Mouse (Mus musculus): ENCODE results near the gene Agpat3.

The Agpat3 gene

GRCm38 (mm10) chr10:78351887-78352665, at the start of gene Agpat3:
Agpat3 (minus strand) TSS chr10:78352489.
- DNase-seq (ENCODE audit: low read depth in 1 of 2, low spot score in 2 of 2): no peak

GRCm38 (mm10) chr10:78401127-78401526, 48.8 kb upstream of the Agpat3 start:
- no peak for DNase-seq (ENCODE audit: low read depth in 1 of 2, low spot score in 2 of 2)

- DNase-seq (ENCODE audit: low read depth in 1 of 2, low spot score in 2 of 2): no peak
These were observed 46.9 kb upstream of the Agpat3 start for GRCm38 (mm10) chr10:78399090-78399657.

GRCm38 (mm10) chr10:78396625-78396885, 44.3 kb upstream of the Agpat3 start:
- no peak for DNase-seq (ENCODE audit: low read depth in 1 of 2, low spot score in 2 of 2)

GRCm38 (mm10) chr10:78395819-78396624, 43.7 kb upstream of the Agpat3 start:
- peak; percentile 67 to 88 for DNase-seq (ENCODE audit: low read depth in 1 of 2, low spot score in 2 of 2)

GRCm38 (mm10) chr10:78395377-78395776, 43.1 kb upstream of the Agpat3 start:
- DNase-seq (ENCODE audit: low read depth in 1 of 2, low spot score in 2 of 2): no peak

- DNase-seq (ENCODE audit: low read depth in 1 of 2, low spot score in 2 of 2): peak; percentile 42 to 80
These were observed 39.8 kb upstream of the Agpat3 start for GRCm38 (mm10) chr10:78392072-78392471.

- DNase-seq (ENCODE audit: low read depth in 1 of 2, low spot score in 2 of 2): no peak
These were observed 38.7 kb upstream of the Agpat3 start for GRCm38 (mm10) chr10:78390982-78391470.

- DNase-seq (ENCODE audit: low read depth in 1 of 2, low spot score in 2 of 2): no peak
These were observed 36.1 kb upstream of the Agpat3 start for GRCm38 (mm10) chr10:78388216-78388980.

- DNase-seq (ENCODE audit: low read depth in 1 of 2, low spot score in 2 of 2): no peak
These were observed 33.2 kb upstream of the Agpat3 start for GRCm38 (mm10) chr10:78385520-78385919.

- no peak for DNase-seq (ENCODE audit: low read depth in 1 of 2, low spot score in 2 of 2)
These were observed 31.3 kb upstream of the Agpat3 start for GRCm38 (mm10) chr10:78383567-78383966.

GRCm38 (mm10) chr10:78378516-78378915, 26.2 kb upstream of the Agpat3 start:
- DNase-seq (ENCODE audit: low read depth in 1 of 2, low spot score in 2 of 2): no peak

GRCm38 (mm10) chr10:78372681-78373668, 20.7 kb upstream of the Agpat3 start:
- DNase-seq (ENCODE audit: low read depth in 1 of 2, low spot score in 2 of 2): peak in 1 of 2 experiments; percentile 72

GRCm38 (mm10) chr10:78371746-78372145, 19.5 kb upstream of the Agpat3 start:
- DNase-seq (ENCODE audit: low read depth in 1 of 2, low spot score in 2 of 2): no peak

GRCm38 (mm10) chr10:78367586-78367985, 15.3 kb upstream of the Agpat3 start:
- no peak for DNase-seq (ENCODE audit: low read depth in 1 of 2, low spot score in 2 of 2)

- no peak for DNase-seq (ENCODE audit: low read depth in 1 of 2, low spot score in 2 of 2)
These were observed 14.6 kb upstream of the Agpat3 start for GRCm38 (mm10) chr10:78366851-78367312.

- no peak for DNase-seq (ENCODE audit: low read depth in 1 of 2, low spot score in 2 of 2)
These were observed 14.0 kb upstream of the Agpat3 start for GRCm38 (mm10) chr10:78366195-78366834.

- no peak for DNase-seq (ENCODE audit: low read depth in 1 of 2, low spot score in 2 of 2)
These were observed 13.3 kb upstream of the Agpat3 start for GRCm38 (mm10) chr10:78365555-78365954.

GRCm38 (mm10) chr10:78364106-78364505, 11.8 kb upstream of the Agpat3 start:
- peak; percentile 34 to 47 for DNase-seq (ENCODE audit: low read depth in 1 of 2, low spot score in 2 of 2)
